Mouse (Mus musculus): Measurements from ENCODE around the gene Mgat4b. TPM values are rescaled to one million over a fixed set of nuclear protein-coding genes. Genes with fewer than 3 reads are reported as not detected.

Gene Mgat4b
- total RNA-seq, 1 experiment = 22.6 TPM

- DNase-seq (ENCODE audit: low read depth, low spot score) = no peak
- Histone ChIP-seq H3K27ac (ENCODE audit: insufficient read depth, low read depth, low read length, poor library complexity, severe bottlenecking) (no peak overlapping the region), H3K4me1 (ENCODE audit: control insufficient read depth in 2 of 2, insufficient read depth in 2 of 2, low read length in 2 of 2, poor library complexity in 1 of 2) (peaks cover 0 to 9% of the 10 kb centered on the region in 2 experiments; a peak in 1 of 4 replicates), H3K9me3 (ENCODE audit: control insufficient read depth, insufficient read depth, low read depth, low read length) (no peaks in the 10 kb centered on the region), H3K4me3 (ENCODE audit: insufficient read depth in 1 of 2, low read depth in 1 of 2, low read length in 2 of 2, poor library complexity in 1 of 2, severe bottlenecking in 1 of 2) (no peak overlapping the region), H3K9ac (ENCODE audit: insufficient read depth, low read depth, low read length, poor library complexity, severe bottlenecking) (no peak overlapping the region), H3K36me3 (ENCODE audit: control insufficient read depth, insufficient read depth, low read length, poor library complexity, severe bottlenecking) (no peaks in the 10 kb centered on the region)
- in situ Hi-C loops (cut with MboI; ENCODE audit: low sequenced_read_pairs in 2 of 2, unreplicated experiment in 2 of 2) = no loop called here
- TF ChIP-seq ZNF384 (IDR thresholded peaks at IDR 0.05; ENCODE audit: low read depth, low read length) = no peak
- TF ChIP-seq HCFC1 (IDR thresholded peaks at IDR 0.05; ENCODE audit: borderline replicate concordance, insufficient read depth, low read length) = no peak
- no peak for TF ChIP-seq CHD2 (IDR thresholded peaks at IDR 0.05; ENCODE audit: low read depth, low read length)
- no peak for TF ChIP-seq MAFK (IDR thresholded peaks at IDR 0.05; ENCODE audit: insufficient read depth, low read depth, low read length)
- TF ChIP-seq ZC3H11A (IDR thresholded peaks at IDR 0.05; ENCODE audit: borderline replicate concordance, low read depth, low read length) = no peak
These were observed 20.3 kb upstream of the Mgat4b start for GRCm38 (mm10) chr11:50190362-50190761.

- H3K27ac ChIP-seq (ENCODE audit: insufficient read depth, low read depth, low read length, poor library complexity, severe bottlenecking) = no peak overlapping the region
These were observed 18.4 kb upstream of the Mgat4b start for GRCm38 (mm10) chr11:50192278-50192677.

GRCm38 (mm10) chr11:50194070-50194469 is 16.6 kb upstream of the Mgat4b start:
- 0 out of 4 replicates have a peak, but pooled peaks cover 0 to 4% of the 10 kb centered on the region in 2 experiments for H3K4me1 ChIP-seq (ENCODE audit: control insufficient read depth in 2 of 2, insufficient read depth in 2 of 2, low read length in 2 of 2, poor library complexity in 1 of 2)
- H3K9me3 ChIP-seq (ENCODE audit: control insufficient read depth, insufficient read depth, low read depth, low read length) = no peaks in the 10 kb centered on the region
- no peak overlapping the region for H3K9ac ChIP-seq (ENCODE audit: insufficient read depth, low read depth, low read length, poor library complexity, severe bottlenecking)
- DNase-seq (ENCODE audit: low read depth, low spot score) = no peak
- no peak for TF ChIP-seq MAFK (IDR thresholded peaks at IDR 0.05; ENCODE audit: insufficient read depth, low read depth, low read length)
- no peak for TF ChIP-seq CHD2 (IDR thresholded peaks at IDR 0.05; ENCODE audit: low read depth, low read length)
- no peak for TF ChIP-seq HCFC1 (IDR thresholded peaks at IDR 0.05; ENCODE audit: borderline replicate concordance, insufficient read depth, low read length)
- TF ChIP-seq ZC3H11A (IDR thresholded peaks at IDR 0.05; ENCODE audit: borderline replicate concordance, low read depth, low read length) = no peak
- no peak for TF ChIP-seq ZNF384 (IDR thresholded peaks at IDR 0.05; ENCODE audit: low read depth, low read length)
- no peak overlapping the region for H3K27ac ChIP-seq (ENCODE audit: insufficient read depth, low read depth, low read length, poor library complexity, severe bottlenecking)
- H3K4me3 ChIP-seq (ENCODE audit: insufficient read depth in 1 of 2, low read depth in 1 of 2, low read length in 2 of 2, poor library complexity in 1 of 2, severe bottlenecking in 1 of 2) = no peak overlapping the region
- peaks cover 9% of the 10 kb centered on the region for H3K36me3 ChIP-seq (ENCODE audit: control insufficient read depth, insufficient read depth, low read length, poor library complexity, severe bottlenecking)
- in situ Hi-C loops (cut with MboI; ENCODE audit: low sequenced_read_pairs in 2 of 2, unreplicated experiment in 2 of 2) = no loop called here

More at GRCm38 (mm10) chr11:50192278-50192677, 18.4 kb upstream of the Mgat4b start:
- H3K4me1 ChIP-seq (ENCODE audit: control insufficient read depth in 2 of 2, insufficient read depth in 2 of 2, low read length in 2 of 2, poor library complexity in 1 of 2) = peaks cover 0 to 9% of the 10 kb centered on the region in 2 experiments; a peak in 1 of 4 replicates
- no peak overlapping the region for H3K4me3 ChIP-seq (ENCODE audit: insufficient read depth in 1 of 2, low read depth in 1 of 2, low read length in 2 of 2, poor library complexity in 1 of 2, severe bottlenecking in 1 of 2)
- H3K9me3 ChIP-seq (ENCODE audit: control insufficient read depth, insufficient read depth, low read depth, low read length) = no peaks in the 10 kb centered on the region
- in situ Hi-C loops (cut with MboI; ENCODE audit: low sequenced_read_pairs in 2 of 2, unreplicated experiment in 2 of 2) = no loop called here
- H3K36me3 ChIP-seq (ENCODE audit: control insufficient read depth, insufficient read depth, low read length, poor library complexity, severe bottlenecking) = no peaks in the 10 kb centered on the region; the same call in 1 of the 2 replicates
- DNase-seq (ENCODE audit: low read depth, low spot score) = no peak
- H3K9ac ChIP-seq (ENCODE audit: insufficient read depth, low read depth, low read length, poor library complexity, severe bottlenecking) = no peak overlapping the region
- TF ChIP-seq MAFK (IDR thresholded peaks at IDR 0.05; ENCODE audit: insufficient read depth, low read depth, low read length) = no peak
- no peak for TF ChIP-seq ZC3H11A (IDR thresholded peaks at IDR 0.05; ENCODE audit: borderline replicate concordance, low read depth, low read length)
- no peak for TF ChIP-seq HCFC1 (IDR thresholded peaks at IDR 0.05; ENCODE audit: borderline replicate concordance, insufficient read depth, low read length)
- TF ChIP-seq ZNF384 (IDR thresholded peaks at IDR 0.05; ENCODE audit: low read depth, low read length) = no peak
- TF ChIP-seq CHD2 (IDR thresholded peaks at IDR 0.05; ENCODE audit: low read depth, low read length) = no peak

GRCm38 (mm10) chr11:50194793-50195192 is 15.9 kb upstream of the Mgat4b start:
- 0 out of 4 replicates have a peak, but pooled peaks cover 0 to 4% of the 10 kb centered on the region in 2 experiments for H3K4me1 ChIP-seq (ENCODE audit: control insufficient read depth in 2 of 2, insufficient read depth in 2 of 2, low read length in 2 of 2, poor library complexity in 1 of 2)
- no peaks in the 10 kb centered on the region for H3K9me3 ChIP-seq (ENCODE audit: control insufficient read depth, insufficient read depth, low read depth, low read length)
- in situ Hi-C loops (cut with MboI; ENCODE audit: low sequenced_read_pairs in 2 of 2, unreplicated experiment in 2 of 2) = no loop called here
- no peak for DNase-seq (ENCODE audit: low read depth, low spot score)
- no peak overlapping the region for H3K27ac ChIP-seq (ENCODE audit: insufficient read depth, low read depth, low read length, poor library complexity, severe bottlenecking)
- no peak overlapping the region for H3K4me3 ChIP-seq (ENCODE audit: insufficient read depth in 1 of 2, low read depth in 1 of 2, low read length in 2 of 2, poor library complexity in 1 of 2, severe bottlenecking in 1 of 2)
- peaks cover 15% of the 10 kb centered on the region for H3K36me3 ChIP-seq (ENCODE audit: control insufficient read depth, insufficient read depth, low read length, poor library complexity, severe bottlenecking)
- no peak for TF ChIP-seq HCFC1 (IDR thresholded peaks at IDR 0.05; ENCODE audit: borderline replicate concordance, insufficient read depth, low read length)
- no peak for TF ChIP-seq ZC3H11A (IDR thresholded peaks at IDR 0.05; ENCODE audit: borderline replicate concordance, low read depth, low read length)
- TF ChIP-seq ZNF384 (IDR thresholded peaks at IDR 0.05; ENCODE audit: low read depth, low read length) = no peak
- H3K9ac ChIP-seq (ENCODE audit: insufficient read depth, low read depth, low read length, poor library complexity, severe bottlenecking) = no peak overlapping the region

GRCm38 (mm10) chr11:50197500-50197899 is 13.2 kb upstream of the Mgat4b start:
- no peak for DNase-seq (ENCODE audit: low read depth, low spot score)
- no peak overlapping the region for H3K27ac ChIP-seq (ENCODE audit: insufficient read depth, low read depth, low read length, poor library complexity, severe bottlenecking)
- in situ Hi-C loops (cut with MboI; ENCODE audit: low sequenced_read_pairs in 2 of 2, unreplicated experiment in 2 of 2) = no loop called here
- H3K36me3 ChIP-seq (ENCODE audit: control insufficient read depth, insufficient read depth, low read length, poor library complexity, severe bottlenecking) = peaks cover 39% of the 10 kb centered on the region
- H3K4me3 ChIP-seq (ENCODE audit: insufficient read depth in 1 of 2, low read depth in 1 of 2, low read length in 2 of 2, poor library complexity in 1 of 2, severe bottlenecking in 1 of 2) = no peak overlapping the region
- no peaks in the 10 kb centered on the region for H3K9me3 ChIP-seq (ENCODE audit: control insufficient read depth, insufficient read depth, low read depth, low read length)
- no peak overlapping the region for H3K9ac ChIP-seq (ENCODE audit: insufficient read depth, low read depth, low read length, poor library complexity, severe bottlenecking)
- TF ChIP-seq MAFK (IDR thresholded peaks at IDR 0.05; ENCODE audit: insufficient read depth, low read depth, low read length) = no peak
- no peak for TF ChIP-seq HCFC1 (IDR thresholded peaks at IDR 0.05; ENCODE audit: borderline replicate concordance, insufficient read depth, low read length)
- no peak for TF ChIP-seq ZNF384 (IDR thresholded peaks at IDR 0.05; ENCODE audit: low read depth, low read length)
- no peak; the same call in 1 of the 2 replicates for TF ChIP-seq CHD2 (IDR thresholded peaks at IDR 0.05; ENCODE audit: low read depth, low read length)
- TF ChIP-seq ZC3H11A (IDR thresholded peaks at IDR 0.05; ENCODE audit: borderline replicate concordance, low read depth, low read length) = no peak
- H3K4me1 ChIP-seq (ENCODE audit: control insufficient read depth in 2 of 2, insufficient read depth in 2 of 2, low read length in 2 of 2, poor library complexity in 1 of 2) = 0 out of 4 replicates have a peak, but pooled peaks cover 0 to 4% of the 10 kb centered on the region in 2 experiments
